Mouse (Mus musculus) stomach, embryonic 15.5 days (tissue): ENCODE results near the gene Gm5039. TPM values are rescaled to one million over a fixed set of nuclear protein-coding genes. Genes with fewer than 3 reads are reported as not detected.
"Not testable (repeated sequence)": the region's sequence is repeated elsewhere in the genome, so short reads cannot be mapped to it uniquely, and the experiment has no call there.

Experiments
- ATAC-seq: fragments of 200-750 bp; cut with Nextera tagmentation; 2 replicates; pipeline ENCODE4 v1.8.0; 2017; ENCODE audit warnings: low read depth, moderate number of reproducible peaks, moderate TSS enrichment; ENCODE audit not compliant: insufficient read depth, low FRiP score
- H3K27ac ChIP-seq: fragments of 300-500 bp; sonication (generic); 2 replicates; pipeline ENCODE4 v1.5.1; 2015; ENCODE audit warnings: mild to moderate bottlenecking, inconsistent platforms
- H3K27me3 ChIP-seq: fragments of 300-500 bp; sonication (generic); replicated peaks from 2 replicates; pipeline ENCODE4 v1.6.1; 2015; ENCODE audit warnings: inconsistent platforms
- H3K36me3 ChIP-seq: fragments of 300-500 bp; sonication (generic); 2 replicates; pipeline ENCODE4 v1.6.1; 2015; ENCODE audit warnings: inconsistent platforms
- H3K4me1 ChIP-seq: fragments of 300-500 bp; sonication (generic); 2 replicates; pipeline ENCODE4 v1.6.1; 2015; ENCODE audit warnings: inconsistent platforms
- H3K4me2 ChIP-seq: fragments of 300-500 bp; sonication (generic); 2 replicates; pipeline ENCODE4 v1.6.1; 2015; ENCODE audit warnings: mild to moderate bottlenecking, inconsistent platforms
- H3K4me3 ChIP-seq: fragments of 300-500 bp; sonication (generic); replicated peaks from 2 replicates; pipeline ENCODE4 v1.5.1; 2015; ENCODE audit warnings: inconsistent platforms
- H3K9ac ChIP-seq: fragments of 300-500 bp; sonication (generic); 2 replicates; pipeline ENCODE4 v1.6.1; 2015; ENCODE audit warnings: inconsistent platforms
- H3K9me3 ChIP-seq: fragments of 300-500 bp; sonication (generic); 2 replicates; pipeline ENCODE4 v1.6.1; 2016; ENCODE audit warnings: inconsistent platforms
- WGBS: fragments of 180-500 bp; shearing (Covaris S2); methylation state at CpG from one replicate; pipeline ENCODE4 v1.1.7; 2015; 5-methylcytosine and 5-hydroxymethylcytosine counted together
- polyA plus RNA-seq: library from polyadenylated mRNA; unstranded; fragments of >200 nt; fragmentation: Nextera tagmentation; extraction: Ambion mirVana; gene quantifications from 2 replicates; pipeline ENCODE4 v1.2.1, GENCODE M21; 2015

Gene Gm5039
- polyA plus RNA-seq, 1 experiment from 2014 or later, result not detected

GRCm38 (mm10) chr12:88297171-88297570 is 26.7 kb downstream of the Gm5039 start:
- WGBS, result 58% methylated on average over 2 of the region's 2 CpGs
- H3K4me2 ChIP-seq, H3K4me3 ChIP-seq, H3K9ac ChIP-seq, H3K27me3 ChIP-seq, H3K36me3 ChIP-seq, H3K4me1 ChIP-seq, H3K27ac ChIP-seq, ATAC-seq, H3K9me3 ChIP-seq: not testable (repeated sequence)

- 57% methylated on average over 4 of the region's 4 CpGs for WGBS
- H3K9me3 ChIP-seq, H3K4me3 ChIP-seq, H3K27me3 ChIP-seq, H3K4me2 ChIP-seq, H3K27ac ChIP-seq, H3K9ac ChIP-seq, H3K36me3 ChIP-seq, H3K4me1 ChIP-seq, ATAC-seq: not testable (repeated sequence)
Observed at GRCm38 (mm10) chr12:88293082-88293481, 30.7 kb downstream of the Gm5039 start.

GRCm38 (mm10) chr12:88285224-88285623 is 38.6 kb downstream of the Gm5039 start:
- 90% methylated on average over 5 of the region's 5 CpGs for WGBS
- not testable (repeated sequence) for H3K27me3 ChIP-seq, H3K36me3 ChIP-seq, H3K9ac ChIP-seq, H3K9me3 ChIP-seq, ATAC-seq, H3K4me2 ChIP-seq, H3K27ac ChIP-seq, H3K4me3 ChIP-seq, H3K4me1 ChIP-seq

GRCm38 (mm10) chr12:88274400-88274799 is 49.4 kb downstream of the Gm5039 start, which contains the start of gene Gm5662:
TSS of gene Gm5662 (minus strand) at chr12:88274500.
- H3K9ac ChIP-seq, H3K27me3 ChIP-seq, H3K4me1 ChIP-seq, H3K4me2 ChIP-seq, ATAC-seq, H3K9me3 ChIP-seq, H3K27ac ChIP-seq, H3K4me3 ChIP-seq, H3K36me3 ChIP-seq: not testable (repeated sequence)
- WGBS, result 78% methylated on average over 5 of the region's 5 CpGs

Other genes with a start within 250 kb of the Gm5039 start
- not detected in 2 replicates for gene Gm16368, start 240.3 kb downstream of the Gm5039 start, polyA plus RNA-seq
- gene Gm10436, start 141.9 kb downstream of the Gm5039 start, polyA plus RNA-seq, result not detected in 2 replicates
- not detected in 2 replicates for gene Gm8332, start 73.9 kb downstream of the Gm5039 start, polyA plus RNA-seq
- gene Gm5662, start 49.5 kb downstream of the Gm5039 start, polyA plus RNA-seq, result not detected in 2 replicates
- 15.0 and 16.0 TPM in 2 replicates for gene Adck1, start 36.5 kb upstream of the Gm5039 start, polyA plus RNA-seq